Mouse (Mus musculus) liver, embryonic 13.5 days (tissue): ENCODE data around the gene Rab37. TPM values are rescaled to one million over a fixed set of nuclear protein-coding genes. Genes with fewer than 3 reads are reported as not detected.

Source experiments
- ATAC-seq: fragments of 200-750 bp; cut with Nextera tagmentation; 2 replicates; pipeline ENCODE4 v1.8.0; 2017; ENCODE audit warnings: low read depth, mild to moderate bottlenecking, moderate number of reproducible peaks, moderate library complexity
- DNase-seq: peaks from one replicate; pipeline ENCODE4 v3.0.0; 2022
- H3K27ac ChIP-seq: fragments of 300-500 bp; sonication (generic); 2 replicates; pipeline ENCODE4 v1.5.1; 2015; ENCODE audit warnings: moderate library complexity, mild to moderate bottlenecking, inconsistent platforms
- H3K27me3 ChIP-seq: fragments of 300-500 bp; sonication (generic); 2 replicates; pipeline ENCODE4 v1.6.1; 2015; ENCODE audit warnings: mild to moderate bottlenecking, inconsistent platforms
- H3K36me3 ChIP-seq: fragments of 300-500 bp; sonication (generic); 2 replicates; pipeline ENCODE4 v1.6.1; 2015; ENCODE audit warnings: mild to moderate bottlenecking, inconsistent platforms
- H3K4me1 ChIP-seq: fragments of 300-500 bp; sonication (generic); replicated peaks from 2 replicates; pipeline ENCODE4 v1.6.1; 2015; ENCODE audit warnings: inconsistent platforms
- H3K4me2 ChIP-seq: fragments of 300-500 bp; sonication (generic); 2 replicates; pipeline ENCODE4 v1.6.1; 2015; ENCODE audit warnings: inconsistent platforms, mild to moderate bottlenecking, moderate library complexity
- H3K4me3 ChIP-seq: fragments of 300-500 bp; sonication (generic); replicated peaks from 2 replicates; pipeline ENCODE4 v1.5.1; 2015; ENCODE audit warnings: mild to moderate bottlenecking, inconsistent platforms
- H3K9ac ChIP-seq: fragments of 300-500 bp; sonication (generic); 2 replicates; pipeline ENCODE4 v1.6.1; 2015; ENCODE audit warnings: mild to moderate bottlenecking, inconsistent platforms
- H3K9me3 ChIP-seq: fragments of 300-500 bp; sonication (generic); replicated peaks from 2 replicates; pipeline ENCODE4 v1.6.1; 2016; ENCODE audit warnings: inconsistent platforms
- WGBS: fragments of 180-500 bp; shearing (Covaris S2); methylation state at CpG from one replicate; pipeline ENCODE4 v1.1.7; 2015; ENCODE audit not compliant: insufficient replicate concordance; 5-methylcytosine and 5-hydroxymethylcytosine counted together
- polyA plus RNA-seq: library from polyadenylated mRNA; unstranded; fragments of >200 nt; fragmentation: Nextera tagmentation; extraction: Ambion mirVana; gene quantifications from 2 replicates; pipeline ENCODE4 v1.2.1, GENCODE M21; 2015

Rab37 gene
- polyA plus RNA-seq, 1 experiment from 2014 or later: 3.6 TPM

DNA sequence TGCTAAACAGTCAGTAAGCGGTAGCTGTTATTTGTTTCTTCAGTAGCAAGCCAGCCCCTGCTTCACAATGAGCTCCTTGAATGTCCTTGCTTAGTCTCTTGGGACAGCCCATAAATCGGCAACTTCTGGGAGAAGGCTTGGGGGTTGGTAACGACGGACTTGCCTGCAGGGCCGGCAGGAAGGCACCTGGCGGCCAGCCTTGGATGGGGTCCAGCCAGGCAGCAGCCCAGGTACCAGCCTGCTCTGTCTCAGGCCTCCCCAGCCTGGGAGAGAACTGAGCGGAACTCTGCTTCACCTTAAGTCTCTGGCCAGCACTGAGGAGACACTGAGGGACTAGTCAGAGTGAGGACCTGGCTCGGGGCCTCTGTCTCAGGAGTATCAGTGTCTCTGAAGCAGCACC lies 79.9 kb downstream of the Rab37 start:
- H3K4me3 ChIP-seq: no peak overlapping the region
- no peak overlapping the region for H3K4me2 ChIP-seq
- H3K9me3 ChIP-seq: no peaks in the 10 kb centered on the region
- DNase-seq: no peak
- H3K4me1 ChIP-seq: peaks cover 71% of the 10 kb centered on the region
- H3K9ac ChIP-seq: no peak overlapping the region
- H3K27ac ChIP-seq: no peak overlapping the region
- ATAC-seq: no peak
- WGBS: 72% methylated on average over 8 of the region's 8 CpGs
- H3K36me3 ChIP-seq: peaks cover 5% of the 10 kb centered on the region; the same call in 1 of the 2 replicates
- H3K27me3 ChIP-seq: no peaks in the 10 kb centered on the region

DNA sequence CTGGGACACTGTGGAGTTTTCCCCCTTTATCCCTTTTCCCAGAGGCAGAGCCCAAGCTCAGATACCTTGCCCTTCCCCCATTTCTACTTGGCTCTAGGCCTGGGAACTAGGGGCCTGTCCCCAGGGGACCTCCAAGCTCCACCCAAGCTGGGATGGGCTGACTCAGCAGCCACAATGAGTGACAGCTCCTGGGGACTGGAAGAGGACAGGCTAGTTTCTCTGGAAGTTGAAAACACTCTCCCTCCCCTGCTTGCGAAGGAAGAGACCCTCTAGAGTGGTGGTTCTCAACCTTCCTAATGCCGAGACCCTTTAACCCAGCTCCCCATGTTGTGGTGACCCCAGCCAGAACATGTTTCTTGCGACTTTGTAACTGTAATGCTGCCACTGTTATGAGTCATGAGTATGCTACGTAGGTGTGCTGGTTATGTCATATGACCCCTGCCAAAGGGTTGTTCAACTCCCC lies 81.6 kb downstream of the Rab37 start:
- no peak overlapping the region for H3K4me3 ChIP-seq
- WGBS: 28% methylated on average over 4 of the region's 4 CpGs
- ATAC-seq (peak; percentile 49), DNase-seq (no peak)
- no peaks in the 10 kb centered on the region for H3K27me3 ChIP-seq
- H3K27ac ChIP-seq: no peak overlapping the region
- H3K36me3 ChIP-seq: peaks cover 19% of the 10 kb centered on the region
- peaks cover 71% of the 10 kb centered on the region for H3K4me1 ChIP-seq
- no peaks in the 10 kb centered on the region for H3K9me3 ChIP-seq
- no peak overlapping the region for H3K9ac ChIP-seq
- H3K4me2 ChIP-seq: no peak overlapping the region

DNA sequence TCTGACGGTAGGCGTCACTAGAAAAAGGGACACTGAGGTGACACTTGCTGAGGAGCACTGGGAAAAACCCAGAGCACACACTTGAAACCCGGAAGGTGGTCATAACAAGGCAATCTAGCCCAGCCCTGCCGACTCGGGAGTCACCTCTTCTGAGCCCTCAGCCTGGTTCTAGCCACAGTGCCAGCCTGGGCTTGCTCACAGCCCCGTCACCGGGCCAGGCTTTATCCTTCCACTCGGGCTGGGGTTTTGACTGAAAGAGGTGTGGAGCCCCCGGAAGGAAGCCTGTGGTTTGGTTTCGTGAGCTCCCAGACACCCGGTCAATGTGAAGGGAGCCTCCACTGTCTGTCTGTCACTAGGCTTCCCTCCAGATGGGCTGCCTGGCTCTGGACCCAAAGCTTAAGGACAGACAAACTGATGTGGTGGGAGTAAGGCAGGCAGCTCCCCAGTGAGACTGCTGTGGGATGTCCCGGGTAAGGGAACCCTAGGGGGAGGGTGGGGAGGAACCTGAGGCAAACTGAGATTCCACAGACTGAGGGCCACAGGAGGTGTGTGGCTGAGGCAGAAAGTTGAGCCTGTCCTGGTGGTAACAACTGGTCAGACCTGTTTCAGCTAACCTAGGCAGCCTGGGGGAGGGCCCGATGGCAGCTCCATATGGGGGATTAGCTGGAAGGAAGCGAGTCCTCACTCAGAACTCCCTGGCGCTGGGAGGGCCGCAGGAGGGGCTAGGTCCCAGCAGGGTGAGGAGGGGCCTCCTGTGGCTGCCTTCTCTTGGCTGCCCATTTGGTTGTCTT lies 82.5 kb downstream of the Rab37 start:
- no peak for ATAC-seq
- Histone ChIP-seq H3K4me2 (0 out of 2 replicates have a peak overlapping the region, but pooled peaks have one; percentile 8), H3K4me1 (peaks cover 74% of the 10 kb centered on the region), H3K27me3 (no peaks in the 10 kb centered on the region), H3K4me3 (no peak overlapping the region), H3K9ac (no peak overlapping the region; the same call in 1 of the 2 replicates), H3K27ac (0 out of 2 replicates have a peak overlapping the region, but pooled peaks have one; percentile 15), H3K9me3 (no peaks in the 10 kb centered on the region), H3K36me3 (peaks cover 19% of the 10 kb centered on the region)
- no peak for DNase-seq
- 21% methylated on average over 16 of the region's 16 CpGs for WGBS

DNA sequence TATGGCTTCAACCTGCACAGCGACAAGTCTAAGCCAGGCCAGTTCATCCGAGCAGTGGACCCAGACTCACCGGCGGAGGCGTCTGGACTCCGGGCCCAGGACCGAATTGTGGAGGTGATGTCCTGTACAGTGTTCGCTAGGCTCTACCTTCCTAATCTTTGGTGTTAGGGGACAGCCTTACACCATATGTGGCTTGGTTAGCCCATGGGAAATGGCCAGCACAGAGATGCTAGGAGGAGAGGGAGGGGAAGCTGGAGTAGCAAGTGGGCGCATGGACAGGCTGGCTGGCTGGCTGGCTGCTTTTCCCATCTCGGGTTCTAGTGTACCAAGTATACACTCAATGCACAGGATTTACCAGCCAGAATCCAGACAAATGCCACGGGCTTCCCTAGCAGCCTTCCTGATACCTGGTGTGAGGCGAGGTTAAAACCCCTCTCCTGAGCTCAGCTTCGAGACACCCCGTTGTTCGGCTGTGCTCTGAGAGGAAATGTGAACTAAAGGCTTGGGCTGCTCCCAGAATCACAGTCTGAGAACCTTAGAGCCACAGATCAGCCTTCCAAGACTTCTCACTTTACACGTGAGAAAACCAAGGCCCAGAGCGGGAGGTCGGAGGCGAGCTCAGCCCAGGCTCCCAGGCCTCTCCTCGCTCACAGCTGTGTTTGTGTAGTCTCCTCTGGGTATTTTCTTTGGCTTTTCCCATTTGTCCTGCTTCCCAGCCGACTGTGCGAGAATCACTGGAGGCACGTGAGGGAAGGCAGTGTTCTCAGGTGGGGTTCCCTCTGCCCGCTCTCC lies 85.4 kb downstream of the Rab37 start:
- H3K4me1 ChIP-seq: peaks cover 71% of the 10 kb centered on the region
- H3K9me3 ChIP-seq: no peaks in the 10 kb centered on the region
- DNase-seq: no peak
- H3K4me3 ChIP-seq: no peak overlapping the region
- no peaks in the 10 kb centered on the region for H3K27me3 ChIP-seq
- ATAC-seq: no peak
- H3K27ac ChIP-seq: peak overlapping the region; percentile 63
- WGBS: 79% methylated on average over 24 of the region's 24 CpGs
- H3K4me2 ChIP-seq: peak overlapping the region; percentile 26; the same call in 1 of the 2 replicates
- peaks cover 29% of the 10 kb centered on the region for H3K36me3 ChIP-seq
- H3K9ac ChIP-seq: no peak overlapping the region

DNA sequence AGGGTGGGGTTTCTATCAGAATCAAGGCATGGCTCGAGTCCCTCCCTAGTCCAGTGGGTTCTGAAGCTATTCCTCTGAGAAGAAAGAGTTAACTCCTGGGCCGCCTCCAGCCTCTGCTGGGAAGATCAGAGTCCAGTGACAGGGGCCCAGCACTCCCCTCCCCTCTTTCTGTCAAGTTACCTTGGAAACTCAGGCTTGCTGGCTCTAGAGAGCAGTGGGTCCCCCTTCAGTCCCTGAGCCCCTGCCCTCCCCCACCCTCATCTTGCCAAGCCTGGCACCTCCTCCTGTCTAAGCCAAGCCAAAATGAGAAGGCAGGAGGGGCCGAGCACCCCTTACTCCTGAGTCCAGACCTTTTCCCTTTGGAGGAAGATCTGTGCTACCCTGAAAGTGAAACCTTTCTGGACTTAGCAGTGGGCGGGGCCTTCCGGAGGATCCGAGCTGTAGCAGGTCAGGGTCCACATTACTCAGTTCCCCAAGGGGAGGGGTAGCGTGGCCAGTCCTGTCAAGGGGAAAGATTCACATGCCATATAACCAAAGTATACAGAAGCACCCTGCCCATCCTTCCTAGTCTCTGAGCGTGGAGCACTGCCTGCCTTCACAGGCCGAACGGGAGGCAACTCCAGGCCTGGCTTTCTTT lies 86.4 kb downstream of the Rab37 start:
- H3K4me3 ChIP-seq: no peak overlapping the region
- H3K27ac ChIP-seq: peak overlapping the region; percentile 63
- H3K9me3 ChIP-seq: no peaks in the 10 kb centered on the region
- H3K27me3 ChIP-seq: no peaks in the 10 kb centered on the region
- ATAC-seq (peak; percentile 50), DNase-seq (no peak)
- no peak overlapping the region for H3K9ac ChIP-seq
- H3K4me2 ChIP-seq: peak overlapping the region; percentile 38
- WGBS: 64% methylated on average over 10 of the region's 10 CpGs
- H3K4me1 ChIP-seq: peaks cover 64% of the 10 kb centered on the region
- peaks cover 32% of the 10 kb centered on the region for H3K36me3 ChIP-seq

DNA sequence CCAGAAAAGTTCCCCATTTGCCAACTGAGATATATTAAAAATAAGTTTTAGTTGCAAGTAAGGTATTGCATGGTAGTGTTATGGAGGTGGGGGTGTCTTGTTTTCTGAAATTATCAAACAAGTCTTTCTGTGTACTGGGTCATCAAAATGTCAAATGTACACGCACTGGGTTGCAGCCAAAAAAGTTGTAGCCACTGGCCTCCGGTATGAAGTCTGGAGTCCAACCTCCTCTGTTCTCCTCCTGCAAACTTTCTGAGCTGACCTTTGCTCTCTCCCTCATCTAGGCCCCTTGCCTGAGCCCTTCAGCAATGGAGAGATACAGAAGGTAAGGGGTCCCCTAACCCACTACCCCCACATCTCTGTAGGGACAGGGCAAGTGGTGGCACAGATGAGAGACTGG lies 87.5 kb downstream of the Rab37 start:
- Histone ChIP-seq H3K36me3 (peaks cover 32% of the 10 kb centered on the region), H3K27me3 (no peaks in the 10 kb centered on the region), H3K4me1 (peaks cover 55% of the 10 kb centered on the region), H3K9ac (no peak overlapping the region), H3K4me3 (no peak overlapping the region), H3K27ac (no peak overlapping the region), H3K4me2 (no peak overlapping the region), H3K9me3 (no peaks in the 10 kb centered on the region)
- DNase-seq (no peak), ATAC-seq (no peak)
- 66% methylated on average over 2 of the region's 2 CpGs for WGBS

DNA sequence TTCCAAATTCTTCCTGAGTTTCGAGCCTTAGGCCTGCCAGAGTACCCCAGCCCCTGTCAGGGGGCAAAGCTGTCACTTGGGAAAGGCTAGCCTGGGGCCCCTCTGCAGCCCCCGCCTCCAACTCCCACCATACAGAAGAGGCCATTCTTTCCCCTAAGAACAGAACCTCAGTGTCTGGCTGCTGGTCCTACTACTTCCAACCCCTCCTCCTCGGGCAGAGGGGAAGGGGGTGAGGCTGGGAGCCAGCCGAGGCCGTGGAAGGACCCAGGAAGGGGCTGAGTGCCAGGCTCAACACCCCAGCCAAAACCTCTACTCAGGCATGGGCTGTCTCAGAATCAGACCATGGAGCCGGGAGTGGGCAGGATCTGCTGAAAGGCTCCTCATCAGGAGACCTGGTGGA lies 88.0 kb downstream of the Rab37 start:
- Histone ChIP-seq H3K4me1 (peaks cover 51% of the 10 kb centered on the region), H3K27me3 (no peaks in the 10 kb centered on the region), H3K27ac (no peak overlapping the region), H3K9me3 (no peaks in the 10 kb centered on the region), H3K9ac (no peak overlapping the region), H3K4me3 (no peak overlapping the region), H3K36me3 (peaks cover 32% of the 10 kb centered on the region), H3K4me2 (no peak overlapping the region)
- ATAC-seq (no peak), DNase-seq (no peak)
- 54% methylated on average over 6 of the region's 6 CpGs for WGBS

DNA sequence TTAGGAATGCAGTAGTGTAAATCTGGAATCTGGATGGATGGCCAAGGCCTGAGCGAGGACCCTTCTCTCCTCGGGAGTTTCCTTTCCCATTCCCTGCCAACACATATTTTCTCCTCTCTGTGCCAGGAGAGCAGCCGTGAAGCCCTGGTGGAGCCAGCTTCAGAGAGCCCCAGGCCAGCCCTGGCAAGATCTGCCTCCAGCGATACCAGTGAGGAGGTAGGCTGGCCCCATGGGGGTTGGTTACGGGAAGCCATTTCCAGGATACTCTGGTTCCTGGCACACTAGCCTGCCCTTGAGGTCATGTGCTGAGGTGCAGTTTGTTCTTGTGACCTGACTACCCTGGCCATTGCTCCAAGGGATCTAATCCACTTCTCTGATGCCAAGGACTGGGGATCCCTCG lies 88.7 kb downstream of the Rab37 start:
- no peak overlapping the region for H3K27ac ChIP-seq
- no peak overlapping the region for H3K9ac ChIP-seq
- H3K4me3 ChIP-seq: no peak overlapping the region
- H3K36me3 ChIP-seq: peaks cover 32% of the 10 kb centered on the region
- 78% methylated on average over 6 of the region's 6 CpGs for WGBS
- peaks cover 51% of the 10 kb centered on the region for H3K4me1 ChIP-seq
- H3K4me2 ChIP-seq: no peak overlapping the region
- DNase-seq (no peak), ATAC-seq (no peak)
- no peaks in the 10 kb centered on the region for H3K9me3 ChIP-seq
- H3K27me3 ChIP-seq: no peaks in the 10 kb centered on the region

DNA sequence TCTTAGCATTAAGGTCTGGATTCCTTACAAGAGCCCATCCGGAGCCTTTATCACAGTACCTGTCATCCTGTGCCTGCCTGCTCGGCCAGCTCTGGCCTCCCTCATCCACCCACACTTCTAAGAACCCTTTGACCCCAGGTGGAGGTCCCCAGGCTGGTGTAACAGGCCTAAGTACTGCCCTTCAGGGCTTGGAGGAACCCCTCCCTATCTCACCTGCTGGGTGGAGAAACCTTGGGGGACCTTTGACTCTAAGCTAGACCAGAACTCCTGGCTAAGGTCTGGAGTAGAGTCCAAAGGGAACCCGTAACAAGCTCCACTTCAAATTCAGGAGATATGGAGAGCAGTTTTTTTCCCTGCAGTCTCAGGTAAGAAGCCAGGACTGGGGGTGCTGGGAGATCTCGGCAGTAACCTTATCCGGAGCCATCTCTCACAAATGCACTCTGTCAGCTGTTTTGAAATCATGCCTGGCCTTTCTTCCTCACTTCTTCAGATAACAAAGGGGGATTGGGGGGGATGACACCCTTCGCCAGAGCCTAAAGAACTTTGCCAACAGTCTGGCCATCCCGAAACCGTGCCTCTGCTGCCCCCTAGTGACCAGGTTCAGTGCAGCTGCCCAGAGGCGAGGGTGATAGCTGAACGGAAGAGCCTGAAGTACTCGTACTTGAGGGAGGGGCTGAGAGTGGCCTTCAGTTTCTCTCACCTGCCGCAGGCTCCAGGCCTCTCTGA lies 90.8 kb downstream of the Rab37 start:
- no peak overlapping the region for H3K27ac ChIP-seq
- peaks cover 47% of the 10 kb centered on the region for H3K4me1 ChIP-seq
- no peak overlapping the region for H3K9ac ChIP-seq

DNA sequence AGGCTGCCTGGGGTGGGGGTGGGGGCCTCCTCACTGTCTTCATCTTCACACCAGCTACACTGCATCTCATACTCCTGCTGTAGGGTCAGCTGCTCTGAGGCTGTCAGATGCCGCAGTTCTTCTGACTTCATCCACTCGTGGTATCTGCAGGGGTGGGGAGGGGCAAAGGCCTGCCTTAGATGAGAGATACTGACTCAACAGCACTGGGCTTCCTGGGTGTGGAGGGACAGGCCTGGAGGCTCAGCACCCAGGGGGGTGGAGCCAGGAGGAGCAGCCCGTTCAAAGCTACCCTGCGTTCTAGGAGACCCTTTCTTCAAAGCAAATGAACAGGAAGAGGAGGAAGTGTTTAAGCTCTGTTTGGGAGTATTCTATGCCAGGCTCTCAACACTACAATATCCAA lies 93.7 kb downstream of the Rab37 start:
- Histone ChIP-seq H3K9me3 (no peaks in the 10 kb centered on the region; the same call in 1 of the 2 replicates), H3K4me1 (peaks cover 52% of the 10 kb centered on the region), H3K36me3 (peaks cover 18% of the 10 kb centered on the region), H3K27me3 (no peaks in the 10 kb centered on the region), H3K9ac (0 out of 2 replicates have a peak overlapping the region, but pooled peaks have one; percentile 29), H3K4me3 (no peak overlapping the region), H3K4me2 (no peak overlapping the region), H3K27ac (no peak overlapping the region)
- no peak for ATAC-seq
- 27% methylated on average over 4 of the region's 4 CpGs for WGBS
- no peak for DNase-seq

More for the DNA sequence above, 90.8 kb downstream of the Rab37 start:
- peak; percentile 64 for DNase-seq
- Histone ChIP-seq H3K4me2 (no peak overlapping the region), H3K9me3 (no peaks in the 10 kb centered on the region), H3K27me3 (no peaks in the 10 kb centered on the region), H3K4me3 (no peak overlapping the region), H3K36me3 (peaks cover 21% of the 10 kb centered on the region)
- 17% methylated on average over 12 of the region's 12 CpGs for WGBS
- no peak for ATAC-seq
